Mouse (Mus musculus) hindbrain, embryonic 12.5 days (tissue): ENCODE data around the gene Ntm. TPM values are rescaled to one million over a fixed set of nuclear protein-coding genes. Genes with fewer than 3 reads are reported as not detected.
A peak's percentile ranks its signal among the peaks of the same experiment; 100 is the strongest.

Source experiments
- ATAC-seq: fragments of 200-750 bp; cut with Nextera tagmentation; 2 replicates; pipeline ENCODE4 v1.8.0; 2017; ENCODE audit warnings: moderate TSS enrichment; ENCODE audit not compliant: low FRiP score
- H3K27ac ChIP-seq: fragments of 300-500 bp; sonication (generic); 2 replicates; pipeline ENCODE4 v1.5.1; 2016; ENCODE audit warnings: mild to moderate bottlenecking
- H3K27me3 ChIP-seq: fragments of 300-500 bp; sonication (generic); 2 replicates; pipeline ENCODE4 v1.6.1; 2016; ENCODE audit warnings: mild to moderate bottlenecking
- H3K36me3 ChIP-seq: fragments of 300-500 bp; sonication (generic); 2 replicates; pipeline ENCODE4 v1.6.1; 2016; ENCODE audit warnings: mild to moderate bottlenecking
- H3K4me1 ChIP-seq: fragments of 300-500 bp; sonication (generic); 2 replicates; pipeline ENCODE4 v1.6.1; 2016
- H3K4me2 ChIP-seq: fragments of 300-500 bp; sonication (generic); replicated peaks from 2 replicates; pipeline ENCODE4 v1.6.1; 2016; ENCODE audit warnings: mild to moderate bottlenecking
- H3K4me3 ChIP-seq: fragments of 300-500 bp; sonication (generic); 2 replicates; pipeline ENCODE4 v1.5.1; 2016; ENCODE audit warnings: mild to moderate bottlenecking
- H3K9ac ChIP-seq: fragments of 300-500 bp; sonication (generic); 2 replicates; pipeline ENCODE4 v1.6.1; 2016; ENCODE audit warnings: mild to moderate bottlenecking, moderate library complexity
- H3K9me3 ChIP-seq: fragments of 300-500 bp; sonication (generic); replicated peaks from 2 replicates; pipeline ENCODE4 v1.6.1; 2016; ENCODE audit warnings: mild to moderate bottlenecking
- WGBS: fragments of 180-500 bp; shearing (Covaris S2); methylation state at CpG from one replicate; pipeline ENCODE4 v1.1.7; 2016; 5-methylcytosine and 5-hydroxymethylcytosine counted together
- polyA plus RNA-seq: library from polyadenylated mRNA; unstranded; fragments of >200 nt; fragmentation: Nextera tagmentation; extraction: Ambion mirVana; gene quantifications from 2 replicates; pipeline ENCODE4 v1.2.1, GENCODE M21; 2016

The Ntm gene
- polyA plus RNA-seq, 1 experiment from 2014 or later = 61.3 TPM

DNA sequence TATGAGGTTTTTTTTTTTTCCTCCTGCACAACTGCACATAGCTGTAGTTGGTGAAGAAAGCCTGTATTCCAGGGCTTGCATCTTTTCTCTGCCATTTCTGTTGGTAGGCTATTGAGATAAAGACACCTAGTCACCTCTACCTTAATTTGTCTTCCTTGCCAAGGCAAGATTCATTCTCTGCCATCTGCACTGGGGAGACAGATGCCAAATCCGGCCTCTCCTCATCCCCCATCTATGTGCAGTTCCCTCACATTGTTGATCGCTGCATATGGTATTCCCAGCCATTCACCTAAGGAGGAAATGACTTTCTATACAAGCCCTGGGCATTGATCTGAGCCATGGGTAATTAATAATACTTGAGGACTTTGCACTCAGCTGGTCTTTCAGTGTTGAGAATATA, 753.7 kb downstream of the Ntm start:
- H3K9ac ChIP-seq = no peak overlapping the region
- no peak overlapping the region for H3K4me2 ChIP-seq
- H3K27ac ChIP-seq = no peak overlapping the region
- H3K4me1 ChIP-seq = 0 out of 2 replicates have a peak, but pooled peaks cover 4% of the 10 kb centered on the region
- no peak for ATAC-seq
- H3K4me3 ChIP-seq = no peak overlapping the region
- H3K36me3 ChIP-seq = no peaks in the 10 kb centered on the region
- 82% methylated on average over 2 of the region's 2 CpGs for WGBS
- H3K9me3 ChIP-seq = no peaks in the 10 kb centered on the region
- no peaks in the 10 kb centered on the region for H3K27me3 ChIP-seq

DNA sequence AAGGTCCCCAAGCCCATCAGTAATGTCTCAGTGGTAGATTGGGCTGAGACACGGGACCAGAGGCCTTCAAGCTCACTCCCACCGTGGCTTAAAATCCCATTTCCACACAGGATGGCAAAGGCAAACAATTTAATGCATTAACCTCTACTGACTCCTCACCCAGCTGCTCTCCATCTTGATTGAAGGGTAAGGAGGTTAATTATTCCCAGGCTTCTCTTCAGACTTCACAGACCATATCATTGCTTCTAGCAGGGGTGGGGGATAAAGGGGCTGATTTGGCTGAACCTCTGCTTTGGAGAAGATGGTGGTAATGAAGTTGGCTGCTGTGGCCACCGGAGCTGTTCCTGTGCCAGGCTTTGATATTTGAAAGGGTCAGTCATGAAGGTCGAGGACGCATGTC, 754.8 kb downstream of the Ntm start:
- no peak for ATAC-seq
- WGBS = 62% methylated on average over 5 of the region's 5 CpGs
- no peak overlapping the region for H3K9ac ChIP-seq

DNA sequence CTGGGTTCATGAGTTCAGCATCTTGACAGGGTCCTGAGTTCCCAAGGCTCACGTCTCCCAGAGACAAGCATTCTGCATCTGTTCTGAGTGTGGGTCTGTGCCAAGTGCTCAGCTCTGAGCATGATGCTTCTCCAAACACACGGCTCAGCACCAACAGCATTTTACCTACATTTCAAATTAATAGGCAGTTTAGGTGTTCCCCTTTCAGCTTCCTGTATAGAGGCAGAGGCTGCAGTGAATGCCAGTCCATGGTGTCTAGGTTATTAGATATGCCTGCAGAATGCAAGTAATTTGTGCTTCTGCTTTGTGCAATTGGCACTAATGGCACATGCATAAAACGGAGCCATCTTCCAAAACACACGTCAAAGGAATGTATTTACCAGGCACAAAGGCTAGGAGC, 757.3 kb downstream of the Ntm start:
- Histone ChIP-seq H3K4me2 (no peak overlapping the region), H3K4me1 (peaks cover 13% of the 10 kb centered on the region), H3K36me3 (no peaks in the 10 kb centered on the region), H3K9me3 (no peaks in the 10 kb centered on the region), H3K27me3 (no peaks in the 10 kb centered on the region), H3K4me3 (no peak overlapping the region), H3K9ac (no peak overlapping the region), H3K27ac (no peak overlapping the region)
- no peak for ATAC-seq
- 77% methylated on average over 4 of the region's 4 CpGs for WGBS

More for the DNA sequence above, 754.8 kb downstream of the Ntm start:
- no peaks in the 10 kb centered on the region for H3K36me3 ChIP-seq
- no peak overlapping the region for H3K4me3 ChIP-seq
- no peak overlapping the region for H3K4me2 ChIP-seq
- H3K9me3 ChIP-seq = no peaks in the 10 kb centered on the region
- no peak overlapping the region for H3K27ac ChIP-seq
- no peaks in the 10 kb centered on the region for H3K27me3 ChIP-seq
- H3K4me1 ChIP-seq = 0 out of 2 replicates have a peak, but pooled peaks cover 4% of the 10 kb centered on the region

DNA sequence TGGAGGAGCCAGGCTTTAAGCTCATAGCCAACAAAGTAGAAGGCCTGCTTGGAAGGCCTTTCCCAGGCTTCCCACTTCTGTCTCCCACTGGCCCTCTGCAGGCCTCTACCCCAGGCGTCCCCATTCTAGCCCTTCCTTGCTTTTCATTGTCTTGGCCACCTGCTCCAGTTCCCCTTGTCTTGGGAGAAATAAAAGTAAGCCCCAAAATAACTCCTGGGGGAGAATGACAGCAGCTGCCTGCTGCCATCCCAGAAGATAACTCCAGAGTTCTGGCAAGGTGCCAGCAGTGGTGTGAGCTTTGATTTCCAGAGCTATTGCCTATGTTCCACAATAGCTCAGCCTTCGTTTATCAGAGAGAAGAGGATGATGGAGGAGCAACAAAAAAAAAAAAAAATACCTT, 760.7 kb downstream of the Ntm start:
- peaks cover 15% of the 10 kb centered on the region for H3K4me1 ChIP-seq
- H3K9me3 ChIP-seq = no peaks in the 10 kb centered on the region
- H3K9ac ChIP-seq = no peak overlapping the region
- no peaks in the 10 kb centered on the region for H3K27me3 ChIP-seq
- H3K36me3 ChIP-seq = no peaks in the 10 kb centered on the region
- H3K4me2 ChIP-seq = no peak overlapping the region
- no peak overlapping the region for H3K4me3 ChIP-seq
- ATAC-seq = peak; percentile 48; the same call in 1 of the 2 replicates
- WGBS = 47% methylated on average over 2 of the region's 2 CpGs
- H3K27ac ChIP-seq = no peak overlapping the region

DNA sequence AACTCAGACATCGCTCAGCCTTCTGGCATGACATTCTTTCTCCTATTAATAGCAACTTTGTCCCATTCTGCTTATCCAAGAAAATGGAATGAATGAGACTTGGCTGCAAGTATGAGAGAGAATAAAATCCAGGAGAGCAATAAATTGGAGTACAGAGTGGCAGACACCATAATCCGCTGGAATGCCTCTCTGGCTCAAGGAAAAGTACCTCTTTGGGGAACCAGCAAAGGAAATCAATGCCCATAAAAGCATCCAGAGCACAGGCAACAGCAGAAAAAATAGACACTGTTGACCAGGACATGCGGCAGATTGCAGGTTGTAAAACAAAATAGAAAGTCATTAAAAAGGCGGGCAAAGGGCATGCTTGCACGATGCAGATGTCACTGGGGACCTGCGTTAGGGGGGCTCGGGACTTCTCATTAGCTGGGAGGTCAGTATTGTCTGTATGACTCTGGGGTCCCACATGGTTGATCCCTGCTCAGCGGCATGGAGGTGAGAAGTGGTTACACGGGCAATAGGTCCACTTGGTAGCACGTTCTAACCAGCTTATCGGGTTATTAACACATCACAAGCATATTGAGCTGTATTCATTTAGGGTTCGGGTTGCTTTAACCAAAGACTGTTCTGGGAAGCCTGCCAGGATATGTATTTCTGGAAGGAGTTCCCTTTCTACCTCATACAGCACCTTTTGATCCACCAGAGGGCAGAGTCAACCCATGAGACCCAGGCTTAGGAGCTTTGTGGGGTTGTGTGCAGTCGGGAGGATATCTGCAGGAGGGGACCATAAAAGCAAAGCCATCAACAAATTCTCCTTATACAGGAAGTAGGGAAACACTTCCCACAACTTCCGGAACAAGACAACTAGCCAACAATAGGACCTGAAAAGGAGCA, 761.5 kb downstream of the Ntm start:
- Histone ChIP-seq H3K27me3 (no peaks in the 10 kb centered on the region), H3K4me1 (peaks cover 15% of the 10 kb centered on the region), H3K9me3 (no peaks in the 10 kb centered on the region), H3K4me2 (no peak overlapping the region), H3K36me3 (no peaks in the 10 kb centered on the region), H3K4me3 (no peak overlapping the region), H3K9ac (no peak overlapping the region), H3K27ac (no peak overlapping the region)
- ATAC-seq = peak; percentile 68
- 61% methylated on average over 14 of the region's 14 CpGs for WGBS

DNA sequence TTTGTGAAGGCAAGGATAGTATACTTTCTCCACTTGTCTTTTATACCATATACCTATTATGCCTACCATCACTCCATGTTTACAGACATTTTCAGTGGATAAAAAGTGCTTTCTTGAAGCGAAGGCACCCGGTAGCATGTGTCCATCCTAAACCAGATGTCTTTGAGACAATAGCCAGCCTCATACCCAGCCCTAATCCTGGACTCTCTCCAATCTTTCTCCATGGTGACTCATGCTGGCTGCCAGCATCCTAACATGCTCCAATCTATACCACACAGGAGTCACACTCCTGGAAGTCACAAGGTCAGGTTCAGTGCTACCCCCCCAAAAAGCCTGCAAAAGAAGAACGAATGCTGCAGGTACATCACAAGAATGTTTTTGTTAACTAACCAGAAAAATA, 765.9 kb downstream of the Ntm start:
- Histone ChIP-seq H3K4me2 (no peak overlapping the region), H3K36me3 (no peaks in the 10 kb centered on the region), H3K4me3 (no peak overlapping the region), H3K9ac (no peak overlapping the region), H3K27ac (no peak overlapping the region), H3K9me3 (no peaks in the 10 kb centered on the region), H3K27me3 (no peaks in the 10 kb centered on the region), H3K4me1 (peaks cover 8% of the 10 kb centered on the region)
- no peak for ATAC-seq
- 79% methylated on average over 3 of the region's 3 CpGs for WGBS

DNA sequence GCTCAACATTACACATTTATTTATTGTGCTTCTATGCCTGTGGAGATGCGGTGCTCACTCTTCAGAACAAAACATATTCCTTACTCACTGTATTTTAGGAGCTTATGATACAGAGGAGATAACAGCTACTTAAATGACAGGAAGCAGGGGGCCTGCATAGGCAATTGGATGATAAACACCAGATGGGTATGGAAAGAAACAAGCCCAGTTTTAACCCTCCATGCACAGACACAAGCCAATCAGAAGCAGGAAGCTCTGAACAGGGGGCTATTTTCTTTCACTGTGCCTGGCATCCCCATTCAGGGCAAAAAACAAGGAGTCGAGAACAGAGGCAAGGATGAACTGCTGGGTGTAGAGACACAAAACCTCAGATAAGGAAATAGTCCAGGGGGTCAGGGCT, 768.7 kb downstream of the Ntm start:
- WGBS = 78% methylated on average over 2 of the region's 2 CpGs
- no peaks in the 10 kb centered on the region for H3K9me3 ChIP-seq
- H3K4me1 ChIP-seq = peaks cover 8% of the 10 kb centered on the region
- H3K27ac ChIP-seq = no peak overlapping the region
- H3K27me3 ChIP-seq = no peaks in the 10 kb centered on the region
- H3K9ac ChIP-seq = no peak overlapping the region
- H3K4me2 ChIP-seq = no peak overlapping the region
- no peaks in the 10 kb centered on the region for H3K36me3 ChIP-seq
- ATAC-seq = no peak
- H3K4me3 ChIP-seq = no peak overlapping the region

DNA sequence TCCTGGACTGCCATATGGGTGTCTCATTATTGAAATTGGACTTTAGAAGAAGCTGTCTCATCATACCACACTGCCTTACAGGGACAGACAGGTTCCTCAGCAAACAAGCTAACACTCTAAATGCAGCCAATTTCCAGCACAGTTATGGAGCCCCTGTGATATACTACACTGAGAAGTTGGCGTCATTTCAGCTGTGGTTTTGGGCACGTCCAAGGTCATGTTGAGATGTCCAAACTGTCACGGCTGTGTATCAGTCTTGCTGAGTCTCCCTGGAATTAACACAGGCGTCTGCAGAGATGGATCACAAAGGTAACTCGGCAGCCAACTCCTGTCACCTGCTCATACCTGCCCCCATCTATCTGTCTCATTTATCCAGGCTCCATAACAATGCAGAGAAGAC, 779.9 kb downstream of the Ntm start:
- H3K27ac ChIP-seq = no peak overlapping the region
- H3K9ac ChIP-seq = no peak overlapping the region
- no peaks in the 10 kb centered on the region for H3K9me3 ChIP-seq
- H3K27me3 ChIP-seq = no peaks in the 10 kb centered on the region
- WGBS = 80% methylated on average over 5 of the region's 5 CpGs
- H3K4me1 ChIP-seq = no peaks in the 10 kb centered on the region
- no peak overlapping the region for H3K4me2 ChIP-seq
- ATAC-seq = no peak
- no peak overlapping the region for H3K4me3 ChIP-seq
- no peaks in the 10 kb centered on the region for H3K36me3 ChIP-seq

DNA sequence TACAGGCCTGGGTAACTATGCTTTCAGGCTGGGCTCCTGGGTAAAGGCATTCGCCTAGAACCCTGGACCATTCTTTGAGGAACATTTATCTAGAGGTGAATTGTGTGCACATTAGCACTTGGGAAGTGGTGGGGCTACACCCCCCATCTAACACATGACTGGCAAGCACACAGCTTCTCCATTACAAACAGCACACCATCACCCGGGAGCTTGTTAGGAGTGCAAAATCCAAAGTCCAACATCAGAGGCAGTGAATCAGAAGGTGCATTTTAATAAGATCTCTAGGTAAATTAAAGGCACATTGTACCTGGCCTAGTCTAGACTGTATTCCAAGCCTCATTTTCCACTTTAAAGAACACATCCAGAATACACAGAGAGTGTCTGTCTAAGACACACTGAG, 781.3 kb downstream of the Ntm start:
- 90% methylated on average over 2 of the region's 2 CpGs for WGBS
- H3K4me1 ChIP-seq = no peaks in the 10 kb centered on the region
- H3K9ac ChIP-seq = no peak overlapping the region
- H3K4me3 ChIP-seq = no peak overlapping the region
- H3K27me3 ChIP-seq = no peaks in the 10 kb centered on the region
- no peaks in the 10 kb centered on the region for H3K36me3 ChIP-seq
- no peaks in the 10 kb centered on the region for H3K9me3 ChIP-seq
- H3K4me2 ChIP-seq = no peak overlapping the region
- no peak overlapping the region for H3K27ac ChIP-seq
- ATAC-seq = no peak

DNA sequence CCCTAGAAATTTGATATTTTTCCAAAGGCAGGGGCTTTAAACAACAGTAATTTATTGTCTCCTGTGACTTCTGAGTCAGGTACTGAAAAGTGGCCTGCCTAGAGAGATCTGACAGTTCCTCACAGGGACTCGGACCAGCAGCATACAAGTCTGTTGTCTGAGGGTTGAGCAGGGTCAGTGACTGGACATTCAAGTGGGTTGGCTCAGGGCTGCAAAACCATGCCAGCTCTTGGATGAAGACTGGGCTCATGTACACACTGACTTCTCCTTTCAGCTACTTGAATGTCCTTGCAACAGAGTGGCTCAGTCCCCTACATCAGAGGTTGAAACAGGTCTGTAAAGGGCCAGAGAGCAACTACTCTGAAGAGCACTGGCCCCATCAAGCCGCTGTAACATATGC, 797.2 kb downstream of the Ntm start:
- Histone ChIP-seq H3K9me3 (no peaks in the 10 kb centered on the region), H3K27me3 (no peaks in the 10 kb centered on the region), H3K27ac (no peak overlapping the region), H3K9ac (no peak overlapping the region), H3K36me3 (no peaks in the 10 kb centered on the region), H3K4me2 (no peak overlapping the region), H3K4me3 (no peak overlapping the region), H3K4me1 (no peaks in the 10 kb centered on the region)
- 73% methylated on average over 2 of the region's 2 CpGs for WGBS
- ATAC-seq = no peak

DNA sequence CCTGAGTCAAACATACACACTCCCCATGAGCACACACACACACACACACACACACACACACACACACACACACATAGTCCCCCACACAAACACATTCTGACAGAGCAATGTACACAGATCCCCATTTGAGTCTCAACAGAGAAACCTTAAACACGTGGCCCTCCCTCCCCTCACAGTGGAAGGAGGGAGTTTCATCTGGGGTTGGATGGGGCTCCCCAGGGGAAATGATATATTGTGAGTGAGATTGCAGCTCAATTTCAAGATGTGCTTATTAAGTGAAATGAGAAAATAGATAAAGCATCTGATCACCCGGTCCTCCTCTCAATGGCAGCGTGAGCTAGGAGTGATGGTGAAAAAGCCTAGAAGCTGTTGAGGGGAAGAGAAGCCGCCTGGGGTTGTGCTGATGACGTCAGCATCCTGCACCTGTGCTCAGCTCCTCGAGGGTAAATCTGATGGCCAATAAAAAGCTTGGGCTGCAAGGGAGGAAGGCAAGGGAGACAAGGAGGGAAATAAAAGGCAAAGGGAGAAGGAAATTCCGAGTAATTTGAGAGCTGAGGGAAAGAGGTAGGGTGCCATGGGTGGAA, 801.8 kb downstream of the Ntm start:
- no peaks in the 10 kb centered on the region for H3K36me3 ChIP-seq
- no peaks in the 10 kb centered on the region for H3K4me1 ChIP-seq
- peak; percentile 74 for ATAC-seq
- peak overlapping the region; percentile 40; the same call in 1 of the 2 replicates for H3K27ac ChIP-seq
- H3K9ac ChIP-seq = no peak overlapping the region
- no peak overlapping the region for H3K4me3 ChIP-seq
- 32% methylated on average over 7 of the region's 7 CpGs for WGBS
- H3K9me3 ChIP-seq = no peaks in the 10 kb centered on the region
- no peaks in the 10 kb centered on the region for H3K27me3 ChIP-seq
- no peak overlapping the region for H3K4me2 ChIP-seq

DNA sequence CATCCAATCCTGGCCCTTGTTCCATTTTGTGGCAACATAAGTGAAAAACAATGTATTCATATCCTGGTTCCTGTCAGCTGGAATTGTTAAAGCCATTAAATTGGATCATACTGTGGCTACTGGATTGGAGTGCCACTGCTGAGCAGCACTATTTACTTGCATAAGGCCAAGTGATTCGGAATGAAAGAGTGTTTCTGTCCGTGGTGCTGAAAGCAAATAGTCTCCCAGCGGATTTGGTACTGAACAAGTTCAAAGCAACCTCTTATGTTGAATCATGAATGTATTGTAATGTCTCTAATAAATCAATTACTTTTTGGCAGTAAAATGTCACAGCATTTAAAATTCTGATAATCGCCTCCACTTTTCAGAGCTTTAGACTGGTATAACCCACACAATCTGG, 817.0 kb downstream of the Ntm start:
- no peak overlapping the region for H3K4me3 ChIP-seq
- no peak overlapping the region for H3K4me2 ChIP-seq
- H3K27me3 ChIP-seq = no peaks in the 10 kb centered on the region
- no peaks in the 10 kb centered on the region for H3K9me3 ChIP-seq
- H3K9ac ChIP-seq = no peak overlapping the region
- H3K36me3 ChIP-seq = no peaks in the 10 kb centered on the region
- no peak for ATAC-seq
- no peak overlapping the region for H3K27ac ChIP-seq
- 17% methylated on average over 4 of the region's 4 CpGs for WGBS
- H3K4me1 ChIP-seq = no peaks in the 10 kb centered on the region

DNA sequence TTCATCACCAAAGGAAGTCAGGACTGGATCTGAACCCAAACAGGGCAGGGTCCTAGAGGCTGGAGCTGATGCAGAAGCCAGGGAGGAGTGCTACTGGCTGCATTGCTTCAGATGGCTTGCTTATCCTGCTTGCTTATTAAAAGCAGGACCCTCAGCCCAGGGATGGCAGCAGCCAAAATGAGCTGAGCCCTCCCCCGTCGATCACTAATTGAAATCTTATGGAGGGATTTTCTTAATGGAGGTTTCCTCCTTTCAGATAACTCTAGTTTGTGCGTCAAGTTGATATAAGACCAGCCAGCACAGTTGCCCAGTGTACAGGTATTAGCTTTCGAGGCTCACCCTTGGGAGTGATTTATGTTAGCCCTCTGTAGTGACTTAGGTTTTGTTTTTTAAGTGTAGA, 826.9 kb downstream of the Ntm start:
- 85% methylated on average over 4 of the region's 4 CpGs for WGBS
- no peak overlapping the region for H3K27ac ChIP-seq
- H3K9ac ChIP-seq = no peak overlapping the region
- H3K4me1 ChIP-seq = no peaks in the 10 kb centered on the region
- no peak overlapping the region for H3K4me2 ChIP-seq
- no peaks in the 10 kb centered on the region for H3K27me3 ChIP-seq
- H3K4me3 ChIP-seq = no peak overlapping the region
- H3K9me3 ChIP-seq = peaks cover 5% of the 10 kb centered on the region
- H3K36me3 ChIP-seq = no peaks in the 10 kb centered on the region
- ATAC-seq = no peak
